Mouse (Mus musculus): ENCODE data around the gene Cit.

Cit gene

GRCm38 (mm10) chr5:115850250-115851028, 5.4 kb downstream of the Cit start:
- no peak for ATAC-seq (ENCODE audit: low TSS enrichment)

- ATAC-seq (ENCODE audit: low TSS enrichment), result no peak
These were observed 5.9 kb downstream of the Cit start for GRCm38 (mm10) chr5:115851029-115851365.

GRCm38 (mm10) chr5:115852431-115852830, 7.4 kb downstream of the Cit start:
- no peak for ATAC-seq (ENCODE audit: low TSS enrichment)

- no peak for ATAC-seq (ENCODE audit: low TSS enrichment)
These were observed 8.6 kb downstream of the Cit start for GRCm38 (mm10) chr5:115853691-115854090.

- ATAC-seq (ENCODE audit: low TSS enrichment), result no peak
These were observed 9.3 kb downstream of the Cit start for GRCm38 (mm10) chr5:115854370-115854769.

GRCm38 (mm10) chr5:115858652-115859051, 13.6 kb downstream of the Cit start:
- 0 out of 2 replicates have a peak, but pooled peaks have one; percentile 34 for ATAC-seq (ENCODE audit: low TSS enrichment)

GRCm38 (mm10) chr5:115859461-115859860, 14.4 kb downstream of the Cit start:
- ATAC-seq (ENCODE audit: low TSS enrichment), result no peak

GRCm38 (mm10) chr5:115861991-115862390, 16.9 kb downstream of the Cit start:
- no peak for ATAC-seq (ENCODE audit: low TSS enrichment)

GRCm38 (mm10) chr5:115862439-115862838, 17.4 kb downstream of the Cit start:
- ATAC-seq (ENCODE audit: low TSS enrichment), result no peak

GRCm38 (mm10) chr5:115866296-115866695, 21.2 kb downstream of the Cit start:
- no peak for ATAC-seq (ENCODE audit: low TSS enrichment)

GRCm38 (mm10) chr5:115868540-115868939, 23.5 kb downstream of the Cit start:
- ATAC-seq (ENCODE audit: low TSS enrichment), result no peak

- no peak for ATAC-seq (ENCODE audit: low TSS enrichment)
These were observed 24.1 kb downstream of the Cit start for GRCm38 (mm10) chr5:115869198-115869597.

- ATAC-seq (ENCODE audit: low TSS enrichment), result peak; percentile 59
These were observed 26.1 kb downstream of the Cit start for GRCm38 (mm10) chr5:115871153-115871552.

- no peak for ATAC-seq (ENCODE audit: low TSS enrichment)
These were observed 27.0 kb downstream of the Cit start for GRCm38 (mm10) chr5:115872106-115872505.

GRCm38 (mm10) chr5:115872956-115873355, 27.9 kb downstream of the Cit start:
- no peak for ATAC-seq (ENCODE audit: low TSS enrichment)

- ATAC-seq (ENCODE audit: low TSS enrichment), result no peak
These were observed 32.3 kb downstream of the Cit start for GRCm38 (mm10) chr5:115877425-115877824.

GRCm38 (mm10) chr5:115882165-115882564, 37.1 kb downstream of the Cit start:
- no peak for ATAC-seq (ENCODE audit: low TSS enrichment)

GRCm38 (mm10) chr5:115884429-115884828, 39.4 kb downstream of the Cit start:
- ATAC-seq (ENCODE audit: low TSS enrichment), result no peak

- ATAC-seq (ENCODE audit: low TSS enrichment), result no peak
These were observed 48.7 kb downstream of the Cit start for GRCm38 (mm10) chr5:115893772-115894171.

- no peak for ATAC-seq (ENCODE audit: low TSS enrichment)
These were observed 52.0 kb downstream of the Cit start for GRCm38 (mm10) chr5:115897036-115897435.

- ATAC-seq (ENCODE audit: low TSS enrichment), result peak; percentile 70
These were observed 62.2 kb downstream of the Cit start for GRCm38 (mm10) chr5:115907037-115908009.

GRCm38 (mm10) chr5:115908251-115908650, 63.2 kb downstream of the Cit start:
- ATAC-seq (ENCODE audit: low TSS enrichment), result peak; percentile 45

GRCm38 (mm10) chr5:115908699-115909098, 63.6 kb downstream of the Cit start:
- peak; percentile 29; the same call in 1 of the 2 replicates for ATAC-seq (ENCODE audit: low TSS enrichment)
